Comparison of ENCODE assay signal across 11 mouse cellular contexts in the genomic region with DNA sequence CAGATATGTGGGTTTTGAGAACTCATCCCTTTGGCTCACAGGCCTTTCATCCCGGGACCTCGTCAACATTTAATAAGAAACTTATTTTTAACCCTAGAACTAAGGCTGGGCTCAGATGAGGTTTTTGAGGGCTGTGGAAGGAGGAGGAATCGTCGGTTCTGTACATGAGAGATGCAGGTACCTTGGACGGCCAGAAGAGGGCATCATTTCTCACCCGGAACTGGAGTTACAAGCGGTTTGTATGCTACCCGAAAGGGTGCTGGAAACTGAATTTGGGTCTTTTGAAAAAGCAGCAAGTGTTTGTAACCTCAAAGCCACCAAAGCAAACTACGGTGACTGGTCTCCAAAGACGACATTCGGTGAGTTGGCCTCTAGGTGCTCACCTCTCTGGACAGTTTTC. TPM values are rescaled to one million over a fixed set of nuclear protein-coding genes. Genes with fewer than 3 reads are reported as not detected.
DNase-seq lines count a peak whose midpoint lies in the region; ATAC-seq and TF ChIP-seq lines count a peak whose summit lies in the region.
"Had no signal": no experiment of that assay in that cellular context is flagged by ENCODE, and none has a peak within 500 bp of the region (broad histone marks: within the 10 kb centered on the region; RNA-seq: fewer than 3 reads in every experiment).

No protein-coding gene starts in this region.

- H3K4me2 ChIP-seq in hindbrain, embryonic 13.5 days: no peak overlapping the region
- H3K4me2 ChIP-seq: neural tube, embryonic 13.5 days had no signal

- H3K4me1 ChIP-seq in hindbrain, embryonic 10.5 days (replicated peaks): peaks cover 12% of the 10 kb centered on the region
- H3K4me1 ChIP-seq in hindbrain, embryonic 13.5 days (replicated peaks): no peaks in the 10 kb centered on the region
- H3K4me1 ChIP-seq in thymus, adult 2 months (replicated peaks; ENCODE audit: control insufficient read depth, insufficient read depth, low read length): peaks cover 5% of the 10 kb centered on the region

- no peak for TF ChIP-seq CTCF in thymus, adult 2 months (IDR thresholded peaks at IDR 0.05; ENCODE audit: borderline replicate concordance, control insufficient read depth, extremely low read depth, insufficient read depth, low read length, poor library complexity)

- H3K27ac ChIP-seq in hindbrain, embryonic 10.5 days: no peak overlapping the region
- no peak overlapping the region for H3K27ac ChIP-seq in hindbrain, embryonic 13.5 days
- H3K27ac ChIP-seq in thymus, adult 2 months (ENCODE audit: control insufficient read depth, insufficient read depth, low read length): no peak overlapping the region
- H3K27ac ChIP-seq: neural tube, embryonic 13.5 days had no signal

- 45% methylated on average over 11 of the region's 11 CpGs for WGBS in hindbrain, embryonic 10.5 days
- WGBS in hindbrain, embryonic 13.5 days: 46% methylated on average over 11 of the region's 11 CpGs
- WGBS in thymus, adult 2 months: 83% methylated on average over 11 of the region's 11 CpGs

- H3K9ac ChIP-seq in hindbrain, embryonic 13.5 days: no peak overlapping the region
- H3K9ac ChIP-seq: neural tube, embryonic 13.5 days had no signal

- no peaks in the 10 kb centered on the region for H3K36me3 ChIP-seq in hindbrain, embryonic 10.5 days
- H3K36me3 ChIP-seq in hindbrain, embryonic 13.5 days: no peaks in the 10 kb centered on the region
- H3K36me3 ChIP-seq in thymus, adult 2 months (ENCODE audit: control insufficient read depth, insufficient read depth, low read length): no peaks in the 10 kb centered on the region
- H3K36me3 ChIP-seq: neural tube, embryonic 13.5 days had no signal

- no peak for ATAC-seq in hindbrain, embryonic 13.5 days (ENCODE audit: low FRiP score)
- peak; percentile 40; the same call in 1 of the 2 replicates for ATAC-seq in erythroblast, adult 5-6 weeks (replicated peaks; ENCODE audit: low FRiP score, poor library complexity, severe bottlenecking)

- peak; percentile 12 for DNase-seq in hindbrain, embryonic 10.5 days (ENCODE audit: low spot score)
- peak; percentile 19 for DNase-seq in thymus, adult 2 months
- DNase-seq in thymus, postnatal 36 days: no peak
- DNase-seq in yolk sac, embryonic 10.5 days (ENCODE audit: low spot score): peak; percentile 39
- no peak for DNase-seq in right cerebral cortex, postnatal 25 days
- DNase-seq in heart, adult 18-20 months: no peak
- DNase-seq: cerebellum, postnatal 10 days; heart, postnatal 36 days had no signal

- no peaks in the 10 kb centered on the region for H3K9me3 ChIP-seq in hindbrain, embryonic 10.5 days
- H3K9me3 ChIP-seq in hindbrain, embryonic 13.5 days: no peaks in the 10 kb centered on the region
- H3K9me3 ChIP-seq: neural tube, embryonic 13.5 days had no signal

- H3K27me3 ChIP-seq in hindbrain, embryonic 10.5 days (ENCODE audit: insufficient read depth, poor library complexity, severe bottlenecking): no peaks in the 10 kb centered on the region
- no peaks in the 10 kb centered on the region for H3K27me3 ChIP-seq in hindbrain, embryonic 13.5 days
- H3K27me3 ChIP-seq in thymus, adult 2 months (ENCODE audit: control insufficient read depth, insufficient read depth, low read length): no peaks in the 10 kb centered on the region
- H3K27me3 ChIP-seq: neural tube, embryonic 13.5 days had no signal

- H3K4me3 ChIP-seq in hindbrain, embryonic 10.5 days: no peak overlapping the region
- H3K4me3 ChIP-seq in hindbrain, embryonic 13.5 days: no peak overlapping the region
- H3K4me3 ChIP-seq in thymus, adult 2 months (ENCODE audit: control insufficient read depth, insufficient read depth, low read length): no peak overlapping the region
- H3K4me3 ChIP-seq: neural tube, embryonic 13.5 days had no signal

- no peak for TF ChIP-seq POLR2A in thymus, adult 2 months (IDR thresholded peaks at IDR 0.05; ENCODE audit: control insufficient read depth, extremely low read depth, insufficient read depth, low read length, poor library complexity)

RNA-seq across cellular contexts. Expression of a gene that starts 24.9 kb away (rescaled TPM):
- 116 and 135 TPM in 2 replicates for polyA plus RNA-seq in hindbrain, embryonic 10.5 days (2016; fragmentation: Nextera tagmentation; extraction: Ambion mirVana)
- 147 and 149 TPM in 2 replicates for polyA plus RNA-seq in hindbrain, embryonic 13.5 days (2015; fragmentation: Nextera tagmentation; extraction: Ambion mirVana)
- polyA plus RNA-seq in thymus, adult 2 months (2012; rRNA removed): 185 and 209 TPM in 2 replicates
- 28.4 and 44.7 TPM in 2 replicates for total RNA-seq in erythroblast, adult 5-6 weeks (2015; ENCODE audit: low replicate concordance)
- total RNA-seq in erythroblast, adult 5-6 weeks (2017; ENCODE audit: low replicate concordance): 19.2 and 36.5 TPM in 2 replicates
- total RNA-seq in heart, adult 18-20 months (2021): 100 to 1,000 TPM; 107 to 111 TPM

Comparison
In these comparisons a context has a peak if more than half of its experiments do, and no peak if none do; other contexts are left out.
1. DNase-seq: peak in hindbrain, embryonic 10.5 days (single experiment), thymus, adult 2 months (single experiment) and yolk sac, embryonic 10.5 days (single experiment); none in thymus, postnatal 36 days (0 of 2), right cerebral cortex, postnatal 25 days (single experiment) and heart, adult 18-20 months (0 of 2).